ENCODE assay signal across 9 mouse cellular contexts in the genomic region with DNA sequence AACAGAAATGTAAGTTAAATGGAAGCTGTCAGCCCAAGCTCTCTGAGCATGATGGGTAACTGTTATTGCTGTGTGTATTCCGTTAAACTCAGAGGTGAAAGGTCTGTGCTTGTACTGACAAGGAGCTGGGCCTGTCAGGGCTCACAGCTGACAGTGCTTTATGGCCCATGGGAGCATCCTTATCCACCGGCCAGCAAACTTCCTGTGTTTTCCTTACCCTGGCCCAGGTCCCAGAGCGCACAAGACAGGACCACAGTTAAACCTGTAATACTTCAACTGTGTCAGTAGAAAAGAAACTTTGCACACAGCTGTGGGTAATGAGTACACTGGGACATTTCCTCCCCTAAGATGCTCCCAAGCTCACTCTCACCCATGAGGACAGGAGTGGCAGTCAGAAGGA.
DNase-seq lines count a peak whose midpoint lies in the region; ATAC-seq lines count a peak whose summit lies in the region.
"Had no signal": no experiment of that assay in that cellular context is flagged by ENCODE, and none has a peak within 500 bp of the region (broad histone marks: within the 10 kb centered on the region; RNA-seq: fewer than 3 reads in every experiment).

No protein-coding gene starts in this region.

- no peaks in the 10 kb centered on the region for H3K36me3 ChIP-seq in hindbrain, embryonic 10.5 days
- H3K36me3 ChIP-seq in hindbrain, embryonic 12.5 days = no peaks in the 10 kb centered on the region
- no peaks in the 10 kb centered on the region for H3K36me3 ChIP-seq in intestine, embryonic 16.5 days (ENCODE audit: control insufficient read depth, insufficient read depth, low read length)

- WGBS in hindbrain, embryonic 10.5 days = 60% methylated on average over 3 of the region's 3 CpGs
- WGBS in hindbrain, embryonic 12.5 days = 49% methylated on average over 3 of the region's 3 CpGs
- 42% methylated on average over 3 of the region's 3 CpGs for WGBS in intestine, embryonic 16.5 days

- H3K4me1 ChIP-seq in hindbrain, embryonic 10.5 days (replicated peaks) = peaks cover 22% of the 10 kb centered on the region
- H3K4me1 ChIP-seq in hindbrain, embryonic 12.5 days = peaks cover 16% of the 10 kb centered on the region
- H3K4me1 ChIP-seq in intestine, embryonic 16.5 days (ENCODE audit: control insufficient read depth, insufficient read depth, low read length) = peaks cover 10% of the 10 kb centered on the region
- H3K4me1 ChIP-seq: megakaryocyte, embryonic 14.5 days had no signal

- no peak for DNase-seq in hindbrain, embryonic 10.5 days (ENCODE audit: low spot score)
- DNase-seq in fibroblast of lung, adult 2 months (ENCODE audit: low read depth) = peak; percentile 4
- peak; percentile 57 for DNase-seq in lung, postnatal 25 days (ENCODE audit: low spot score)
- no peak for DNase-seq in urinary bladder, postnatal 36 days (ENCODE audit: low spot score in 2 of 2)

- H3K4me2 ChIP-seq in hindbrain, embryonic 12.5 days (replicated peaks) = no peak overlapping the region
- H3K4me2 ChIP-seq in intestine, embryonic 16.5 days (ENCODE audit: low read depth, low read length) = no peak overlapping the region

- H3K9ac ChIP-seq in hindbrain, embryonic 12.5 days = no peak overlapping the region
- no peak overlapping the region for H3K9ac ChIP-seq in intestine, embryonic 16.5 days (ENCODE audit: low read depth, low read length)

- 0 out of 2 replicates have a peak overlapping the region, but pooled peaks have one; percentile 8 for H3K27ac ChIP-seq in hindbrain, embryonic 10.5 days
- H3K27ac ChIP-seq in hindbrain, embryonic 12.5 days = no peak overlapping the region
- peak overlapping the region; percentile 66 for H3K27ac ChIP-seq in intestine, embryonic 16.5 days (ENCODE audit: low read length)

- ATAC-seq in hindbrain, embryonic 12.5 days (ENCODE audit: low FRiP score) = no peak
- ATAC-seq in intestine, embryonic 16.5 days = peak; percentile 69
- ATAC-seq in megakaryocyte progenitor cell, adult 5-6 weeks (replicated peaks; ENCODE audit: poor library complexity) = no peak
- ATAC-seq in erythroid progenitor cell, adult 5-6 weeks (replicated peaks; ENCODE audit: low FRiP score, poor library complexity, severe bottlenecking) = no peak

- no peaks in the 10 kb centered on the region for H3K9me3 ChIP-seq in hindbrain, embryonic 10.5 days
- H3K9me3 ChIP-seq in hindbrain, embryonic 12.5 days (replicated peaks) = no peaks in the 10 kb centered on the region
- H3K9me3 ChIP-seq in intestine, embryonic 16.5 days (ENCODE audit: control insufficient read depth, low read length) = no peaks in the 10 kb centered on the region
- H3K9me3 ChIP-seq: megakaryocyte, embryonic 14.5 days had no signal

- no peaks in the 10 kb centered on the region for H3K27me3 ChIP-seq in hindbrain, embryonic 10.5 days (ENCODE audit: insufficient read depth, poor library complexity, severe bottlenecking)
- H3K27me3 ChIP-seq in hindbrain, embryonic 12.5 days = no peaks in the 10 kb centered on the region
- H3K27me3 ChIP-seq in intestine, embryonic 16.5 days (replicated peaks; ENCODE audit: control insufficient read depth, insufficient read depth, low read length) = no peaks in the 10 kb centered on the region
- H3K27me3 ChIP-seq: megakaryocyte, embryonic 14.5 days had no signal

- no peak overlapping the region for H3K4me3 ChIP-seq in hindbrain, embryonic 10.5 days
- H3K4me3 ChIP-seq in hindbrain, embryonic 12.5 days = no peak overlapping the region
- H3K4me3 ChIP-seq in intestine, embryonic 16.5 days (ENCODE audit: low read length) = no peak overlapping the region
- H3K4me3 ChIP-seq: megakaryocyte, embryonic 14.5 days had no signal

Comparison
In these comparisons a context has a peak if more than half of its experiments do, and no peak if none do; other contexts are left out.
1. DNase-seq: peak in fibroblast of lung, adult 2 months (single experiment) and lung, postnatal 25 days (single experiment); none in hindbrain, embryonic 10.5 days (single experiment) and urinary bladder, postnatal 36 days (0 of 2).